Mouse (Mus musculus) stomach, embryonic 14.5 days (tissue): ENCODE data around the gene Fam102a. TPM values are rescaled to one million over a fixed set of nuclear protein-coding genes. Genes with fewer than 3 reads are reported as not detected.

Experiments
- ATAC-seq: fragments of 200-750 bp; cut with Nextera tagmentation; 2 replicates; pipeline ENCODE4 v1.8.0; 2017; ENCODE audit warnings: low read depth, moderate TSS enrichment; ENCODE audit not compliant: insufficient number of reproducible peaks, insufficient read depth, low FRiP score
- H3K27ac ChIP-seq: fragments of 300-500 bp; sonication (generic); 2 replicates; pipeline ENCODE4 v1.5.1; 2014; ENCODE audit warnings: mild to moderate bottlenecking, low read length, moderate library complexity, mixed read lengths
- H3K27me3 ChIP-seq: fragments of 300-500 bp; sonication (generic); 2 replicates; pipeline ENCODE4 v1.6.1; 2014; ENCODE audit warnings: low read length, control low read depth, mixed read lengths; ENCODE audit not compliant: control insufficient read depth, insufficient read depth
- H3K36me3 ChIP-seq: fragments of 300-500 bp; sonication (generic); 2 replicates; pipeline ENCODE4 v1.6.1; 2014; ENCODE audit warnings: mild to moderate bottlenecking, control low read depth, low read length, moderate library complexity, mixed read lengths; ENCODE audit not compliant: control insufficient read depth, insufficient read depth
- H3K4me1 ChIP-seq: fragments of 300-500 bp; sonication (generic); 2 replicates; pipeline ENCODE4 v1.6.1; 2014; ENCODE audit warnings: low read length, control low read depth, mixed read lengths; ENCODE audit not compliant: control insufficient read depth, insufficient read depth
- H3K4me2 ChIP-seq: fragments of 300-500 bp; sonication (generic); replicated peaks from 2 replicates; pipeline ENCODE4 v1.6.1; 2014; ENCODE audit warnings: low read depth, low read length, control low read depth
- H3K4me3 ChIP-seq: fragments of 300-500 bp; sonication (generic); 2 replicates; pipeline ENCODE4 v1.5.1; 2014; ENCODE audit warnings: low read depth, low read length, control low read depth
- H3K9ac ChIP-seq: fragments of 300-500 bp; sonication (generic); replicated peaks from 2 replicates; pipeline ENCODE4 v1.6.1; 2014; ENCODE audit warnings: low read depth, mild to moderate bottlenecking, control low read depth, low read length, moderate library complexity, mixed read lengths
- H3K9me3 ChIP-seq: fragments of 300-500 bp; sonication (generic); 2 replicates; pipeline ENCODE4 v1.6.1; 2016; ENCODE audit warnings: low read depth, low read length, control low read depth; ENCODE audit not compliant: control insufficient read depth
- WGBS: fragments of 180-500 bp; shearing (Covaris S2); extraction: QIAGEN DNeasy Blood & Tissue Kit; methylation state at CpG from one replicate; pipeline ENCODE4 v1.1.7; 2014; 5-methylcytosine and 5-hydroxymethylcytosine counted together
- polyA plus RNA-seq: library from polyadenylated mRNA; unstranded; fragments of >200 nt; fragmentation: Nextera tagmentation; extraction: Ambion mirVana; gene quantifications from 2 replicates; pipeline ENCODE4 v1.2.1, GENCODE M21; 2014

The Fam102a gene
- polyA plus RNA-seq, 1 experiment from 2014 or later = 10.6 TPM

DNA sequence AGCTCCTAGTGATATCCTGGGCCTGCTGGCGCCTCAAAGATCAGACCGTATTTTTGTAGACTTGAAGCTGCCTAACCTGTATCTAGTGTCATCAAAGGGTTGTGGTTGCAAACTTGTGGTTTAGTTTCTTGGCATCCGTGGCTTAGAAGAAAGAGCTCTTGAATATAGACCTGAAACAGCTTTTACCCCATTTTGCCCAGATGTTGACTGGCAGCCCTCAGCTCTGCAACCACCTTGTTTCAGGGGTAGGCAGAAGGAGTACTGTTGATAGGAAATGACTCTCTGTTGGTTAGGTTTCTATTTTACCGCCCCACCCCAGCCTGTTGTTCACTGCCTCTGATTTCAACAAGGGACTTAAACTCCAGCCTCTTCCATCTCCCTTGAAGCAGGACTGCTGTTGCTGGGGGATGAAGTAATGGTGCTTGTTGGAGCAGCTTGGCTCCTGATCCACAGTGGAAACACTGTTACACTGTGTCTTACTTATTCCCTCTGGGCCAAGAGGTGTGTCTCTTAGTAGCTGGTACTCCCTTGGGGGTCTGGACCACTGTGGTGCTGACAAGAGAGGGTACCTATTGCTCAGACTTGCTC lies 6.9 kb downstream of the Fam102a start:
- Histone ChIP-seq H3K4me2 (no peak overlapping the region), H3K9me3 (no peaks in the 10 kb centered on the region), H3K27me3 (no peaks in the 10 kb centered on the region), H3K4me3 (no peak overlapping the region), H3K9ac (no peak overlapping the region), H3K27ac (no peak overlapping the region), H3K36me3 (no peaks in the 10 kb centered on the region), H3K4me1 (peaks cover 33% of the 10 kb centered on the region)
- no peak for ATAC-seq
- WGBS = 85% methylated on average over 4 of the region's 4 CpGs

DNA sequence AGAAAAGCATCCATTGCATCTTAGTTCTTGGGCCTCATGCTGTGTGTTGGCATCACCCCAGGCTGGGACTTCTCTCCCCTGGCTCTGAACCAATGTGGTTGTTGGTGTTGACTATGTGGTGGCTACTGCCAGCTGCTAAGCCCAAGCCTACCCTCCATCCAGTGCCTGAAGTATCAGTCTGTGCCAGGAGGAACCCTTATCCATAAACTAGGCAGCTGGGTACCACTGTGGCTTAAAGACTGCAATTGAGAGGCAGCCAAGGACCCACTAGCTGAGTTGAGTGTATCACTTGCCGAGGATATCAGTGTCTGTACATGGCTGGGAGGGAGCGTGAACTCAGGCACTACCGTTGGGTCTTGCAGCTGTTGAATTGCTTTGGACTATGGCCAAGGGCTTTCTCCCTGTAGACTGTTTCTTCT lies 7.9 kb downstream of the Fam102a start:
- Histone ChIP-seq H3K9me3 (no peaks in the 10 kb centered on the region), H3K9ac (no peak overlapping the region), H3K36me3 (no peaks in the 10 kb centered on the region), H3K4me2 (no peak overlapping the region), H3K4me3 (no peak overlapping the region), H3K27me3 (no peaks in the 10 kb centered on the region), H3K4me1 (peaks cover 23% of the 10 kb centered on the region), H3K27ac (no peak overlapping the region)
- 71% methylated on average over 3 of the region's 3 CpGs for WGBS
- ATAC-seq = no peak

DNA sequence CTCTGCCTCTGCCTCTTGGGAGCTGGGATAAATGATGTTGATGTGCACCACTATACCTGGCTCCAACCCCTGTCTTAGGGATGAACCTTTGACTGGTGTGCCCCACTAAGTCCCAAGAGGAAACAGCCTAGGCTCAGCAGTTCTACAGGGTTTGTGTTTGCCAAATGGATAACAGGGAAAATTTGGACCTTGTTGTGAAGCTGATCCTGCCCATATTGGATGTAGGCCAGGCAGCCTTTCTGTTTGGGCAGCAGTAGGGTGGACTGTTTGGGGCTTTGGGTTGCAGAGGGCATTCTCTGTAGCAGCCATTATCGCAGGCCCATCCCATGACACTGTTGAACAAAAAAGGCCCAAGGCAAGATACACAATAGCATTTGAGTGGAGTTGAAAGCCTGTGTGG lies 11.8 kb downstream of the Fam102a start:
- whole genome bisulfite sequencing = 84% methylated on average over 1 of the region's 1 CpGs
- H3K4me1 ChIP-seq = peaks cover 10% of the 10 kb centered on the region
- no peak overlapping the region for H3K4me2 ChIP-seq
- no peak overlapping the region for H3K9ac ChIP-seq
- H3K36me3 ChIP-seq = no peaks in the 10 kb centered on the region
- no peaks in the 10 kb centered on the region for H3K9me3 ChIP-seq
- no peak overlapping the region for H3K27ac ChIP-seq
- ATAC-seq = no peak
- H3K4me3 ChIP-seq = no peak overlapping the region
- H3K27me3 ChIP-seq = no peaks in the 10 kb centered on the region

DNA sequence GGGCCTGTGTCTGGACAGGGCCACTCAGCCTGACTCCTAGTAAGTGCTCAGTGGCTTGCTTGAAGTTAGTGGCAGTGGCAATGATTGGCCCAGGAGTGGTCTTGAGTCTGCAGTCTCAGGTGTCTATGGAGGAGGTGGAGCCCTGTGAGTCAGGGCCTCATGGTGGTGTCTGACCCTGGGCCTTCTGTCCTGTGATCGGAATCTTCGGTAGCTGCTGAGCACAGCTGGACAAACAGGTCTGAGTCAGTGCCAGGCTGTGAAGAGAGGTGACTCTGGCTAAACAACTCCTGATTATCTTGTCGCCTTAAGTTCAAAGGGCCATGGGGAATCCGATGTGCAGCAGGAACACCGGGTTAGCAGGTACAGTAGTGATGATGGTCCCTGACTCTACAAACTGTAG lies 12.2 kb downstream of the Fam102a start:
- WGBS = 82% methylated on average over 5 of the region's 5 CpGs
- Histone ChIP-seq H3K4me3 (no peak overlapping the region), H3K36me3 (no peaks in the 10 kb centered on the region), H3K4me2 (no peak overlapping the region), H3K4me1 (peaks cover 10% of the 10 kb centered on the region), H3K27ac (no peak overlapping the region), H3K27me3 (no peaks in the 10 kb centered on the region), H3K9ac (no peak overlapping the region), H3K9me3 (no peaks in the 10 kb centered on the region)
- no peak for ATAC-seq

DNA sequence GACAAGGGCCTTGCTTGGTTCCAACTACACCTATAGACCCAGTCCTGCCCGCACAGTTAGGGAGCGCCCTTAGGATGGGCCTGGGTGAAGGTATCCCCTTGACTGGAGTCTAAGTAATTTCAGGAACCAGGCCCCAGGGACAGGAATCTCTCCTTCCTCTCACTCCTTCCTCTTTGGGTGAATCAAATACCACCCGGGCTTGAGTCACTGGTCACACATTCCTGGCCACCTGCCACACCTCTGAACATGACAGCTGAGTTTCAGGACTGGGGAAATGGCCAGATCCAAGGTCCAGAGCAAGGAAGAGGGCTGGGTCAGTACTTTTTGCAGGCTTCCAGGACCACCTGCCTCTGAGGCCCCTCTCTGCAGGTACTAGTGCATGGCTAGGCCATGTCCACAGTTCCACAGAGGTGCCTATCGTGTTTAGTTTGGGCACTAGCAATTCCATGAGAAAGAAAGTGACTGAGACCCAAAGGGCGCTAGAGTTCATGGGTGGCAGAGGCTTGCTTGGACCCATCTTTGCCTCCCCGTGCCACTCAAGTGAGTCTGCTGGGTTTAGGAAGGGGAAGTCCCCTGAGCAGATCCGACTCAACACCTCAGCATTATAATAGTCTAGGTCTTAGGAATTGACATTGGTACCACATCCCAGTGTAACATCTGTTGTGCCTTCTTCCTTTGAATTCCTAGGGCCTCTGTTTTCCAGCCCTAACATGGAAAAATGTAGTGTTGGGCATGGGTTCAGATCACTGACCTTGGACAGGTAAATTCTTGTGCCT lies 13.0 kb downstream of the Fam102a start:
- H3K9ac ChIP-seq = no peak overlapping the region
- H3K27me3 ChIP-seq = no peaks in the 10 kb centered on the region
- WGBS = 84% methylated on average over 7 of the region's 7 CpGs
- peaks cover 10% of the 10 kb centered on the region for H3K4me1 ChIP-seq
- H3K4me2 ChIP-seq = no peak overlapping the region
- no peak for ATAC-seq
- no peak overlapping the region for H3K4me3 ChIP-seq
- no peak overlapping the region for H3K27ac ChIP-seq
- H3K36me3 ChIP-seq = no peaks in the 10 kb centered on the region
- no peaks in the 10 kb centered on the region for H3K9me3 ChIP-seq

DNA sequence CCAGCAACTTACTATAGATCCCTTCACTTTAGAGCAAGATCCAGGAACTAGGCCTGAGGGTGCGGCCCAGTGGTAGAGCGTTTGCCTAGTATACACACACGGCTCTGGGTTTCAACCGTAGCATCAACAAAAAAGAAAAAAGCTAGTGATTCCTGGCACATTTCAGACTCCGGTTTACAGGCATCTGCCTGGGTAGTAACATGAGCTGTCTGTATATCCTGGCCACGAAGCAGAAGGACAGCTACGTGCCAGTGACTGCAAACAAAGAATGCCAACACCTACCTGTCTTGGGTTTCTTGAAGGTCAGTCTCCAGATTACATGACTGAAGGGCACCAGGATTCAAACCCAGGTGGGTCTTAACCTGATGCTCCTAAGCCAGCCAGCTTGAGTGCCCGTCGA lies 14.0 kb downstream of the Fam102a start:
- H3K27me3 ChIP-seq = no peaks in the 10 kb centered on the region
- H3K27ac ChIP-seq = no peak overlapping the region
- H3K9me3 ChIP-seq = no peaks in the 10 kb centered on the region
- peaks cover 10% of the 10 kb centered on the region for H3K4me1 ChIP-seq
- no peak overlapping the region for H3K9ac ChIP-seq
- H3K36me3 ChIP-seq = no peaks in the 10 kb centered on the region
- 76% methylated on average over 9 of the region's 9 CpGs for WGBS
- no peak overlapping the region for H3K4me3 ChIP-seq
- no peak overlapping the region for H3K4me2 ChIP-seq
- no peak for ATAC-seq

DNA sequence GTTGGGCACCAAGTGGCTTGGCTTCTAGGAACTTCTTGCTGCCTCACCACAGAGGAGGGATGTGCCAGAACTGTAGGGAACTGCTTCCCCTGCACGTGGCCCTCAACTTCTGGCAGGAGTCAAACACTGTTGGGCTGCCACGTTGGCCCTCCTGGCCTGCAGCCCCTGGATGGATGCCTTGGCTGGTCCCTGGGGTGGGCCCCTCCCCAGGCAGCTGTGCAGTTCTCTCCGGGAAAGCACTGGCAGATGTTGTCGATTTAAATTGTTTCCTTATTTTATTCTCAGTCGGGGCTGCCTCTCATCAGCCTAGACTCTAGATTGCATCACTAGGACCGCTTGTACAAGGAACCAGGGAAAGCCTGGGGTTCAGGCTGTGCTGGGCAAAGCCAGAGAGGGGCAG lies 14.6 kb downstream of the Fam102a start:
- H3K4me2 ChIP-seq = no peak overlapping the region
- H3K4me3 ChIP-seq = no peak overlapping the region

DNA sequence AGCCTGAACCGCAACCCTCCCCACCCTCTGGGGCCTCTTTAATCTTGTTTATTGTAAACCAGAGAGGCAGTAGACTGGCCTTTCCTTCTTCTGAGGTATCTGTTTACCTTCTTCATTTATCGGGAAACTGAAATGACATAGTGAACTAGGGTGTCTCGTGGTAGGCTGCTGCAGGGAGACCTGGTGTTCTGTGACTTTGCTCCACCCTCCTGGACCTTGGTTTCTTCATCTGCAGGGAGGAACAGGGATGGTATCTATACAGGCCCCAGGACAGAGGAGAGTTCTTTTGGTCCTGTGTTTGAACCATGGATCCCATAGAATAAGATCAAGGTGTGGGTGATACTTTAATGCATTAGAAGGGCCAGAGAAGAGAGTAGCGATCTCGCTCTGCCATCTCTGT lies 16.1 kb downstream of the Fam102a start:
- 70% methylated on average over 5 of the region's 5 CpGs for WGBS
- Histone ChIP-seq H3K4me1 (peaks cover 10% of the 10 kb centered on the region), H3K9me3 (no peaks in the 10 kb centered on the region), H3K9ac (no peak overlapping the region), H3K27me3 (no peaks in the 10 kb centered on the region), H3K27ac (no peak overlapping the region), H3K4me3 (no peak overlapping the region), H3K36me3 (no peaks in the 10 kb centered on the region), H3K4me2 (no peak overlapping the region)
- ATAC-seq = no peak

More for the DNA sequence above, 14.6 kb downstream of the Fam102a start:
- no peak overlapping the region for H3K9ac ChIP-seq
- no peaks in the 10 kb centered on the region for H3K27me3 ChIP-seq
- H3K36me3 ChIP-seq = no peaks in the 10 kb centered on the region
- H3K4me1 ChIP-seq = peaks cover 10% of the 10 kb centered on the region
- ATAC-seq = no peak
- no peak overlapping the region for H3K27ac ChIP-seq
- 54% methylated on average over 6 of the region's 6 CpGs for WGBS
- no peaks in the 10 kb centered on the region for H3K9me3 ChIP-seq
